Mouse (Mus musculus) small intestine, adult 2 months (tissue): Measurements from ENCODE around the gene Dnah7a.

Experiments used
- CTCF ChIP-seq: fragments of 200-500 bp; IDR thresholded peaks from 2 replicates; pipeline ENCODE4 v1.5.1; 2012; ENCODE audit warnings: low read depth, mild to moderate bottlenecking, control low read depth, inconsistent platforms, low read length, moderate library complexity, mixed read lengths; ENCODE audit not compliant: insufficient replicate concordance, insufficient read length; ENCODE audit errors: extremely low read depth
- POLR2A ChIP-seq: fragments of 200-500 bp; IDR thresholded peaks from 2 replicates; pipeline ENCODE4 v1.6.1; 2012; ENCODE audit warnings: low read depth, mild to moderate bottlenecking, control low read depth, inconsistent platforms, low read length, moderate library complexity

DNA sequence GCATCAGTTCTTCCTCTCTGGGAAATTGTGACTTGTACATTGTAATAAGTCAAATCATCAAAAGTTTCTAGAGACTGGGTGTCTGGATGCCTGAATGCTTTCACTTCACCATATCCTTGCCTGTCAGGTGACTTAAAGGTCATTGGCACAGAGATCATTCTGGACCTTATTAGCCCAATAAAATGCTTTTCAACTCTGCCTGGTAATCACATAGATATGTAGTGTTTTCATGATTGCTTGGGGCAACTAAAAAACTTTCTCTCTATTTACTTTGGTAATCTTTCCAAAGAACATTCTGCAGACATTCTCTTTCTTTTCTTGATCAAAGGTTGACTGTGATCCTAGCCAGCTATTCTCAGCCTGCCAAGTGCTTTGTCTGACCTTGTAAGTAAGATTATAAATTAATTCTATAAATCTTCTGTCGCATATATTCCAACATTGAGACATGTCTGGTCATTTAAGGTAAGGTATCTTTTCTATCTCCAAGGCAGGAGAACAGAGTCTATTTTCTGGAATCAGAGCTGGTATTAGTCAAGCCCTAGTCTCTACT lies 9.5 kb upstream of the Dnah7a start:
- TF ChIP-seq POLR2A (no peak), CTCF (no peak)
